Mouse (Mus musculus) lung, postnatal 0 days (tissue): ENCODE results near the gene Nr1h3.

Source experiments
- CTCF ChIP-seq: IDR thresholded peaks from 2 replicates; pipeline ENCODE4 v1.5.1; 2016; ENCODE audit warnings: antibody characterized with exemption, mild to moderate bottlenecking
- EP300 ChIP-seq: IDR thresholded peaks from 2 replicates; pipeline ENCODE4 v1.6.1; 2016; ENCODE audit warnings: antibody characterized with exemption, mild to moderate bottlenecking, control low read depth

- TF ChIP-seq CTCF (no peak), EP300 (no peak)
Observed at GRCm38 (mm10) chr2:91180706-91181105, 21.9 kb downstream of the Nr1h3 start.
